Mouse (Mus musculus) urinary bladder, postnatal 25 days (tissue): Measurements from ENCODE around the gene Pkn2.

Experiments
- DNase-seq: peaks from one replicate; pipeline ENCODE4 v3.0.0; 2022; ENCODE audit warnings: low spot score

The Pkn2 gene

GRCm38 (mm10) chr3:142743973-142744898 is 137.6 kb downstream of the Pkn2 start:
- no peak for DNase-seq
